Mouse (Mus musculus) layer of hippocampus, adult 9-11 months (tissue): ENCODE data around the gene Etl4.

Source experiments
- DNase-seq: peaks from one replicate; pipeline ENCODE4 v3.0.0; 2022

Etl4 gene

GRCm38 (mm10) chr2:20722165-20722991, 812.8 kb downstream of the Etl4 start:
- DNase-seq = no peak

- DNase-seq = no peak
Observed at GRCm38 (mm10) chr2:20723990-20724745, 814.6 kb downstream of the Etl4 start.

- no peak for DNase-seq
Observed at GRCm38 (mm10) chr2:20726974-20727373, 817.4 kb downstream of the Etl4 start.

- DNase-seq = no peak
Observed at GRCm38 (mm10) chr2:20727752-20728438, 818.3 kb downstream of the Etl4 start.

- DNase-seq = no peak
Observed at GRCm38 (mm10) chr2:20735444-20735843, 825.9 kb downstream of the Etl4 start.

- DNase-seq = no peak
Observed at GRCm38 (mm10) chr2:20736324-20737015, 826.9 kb downstream of the Etl4 start.

GRCm38 (mm10) chr2:20737112-20737808, 827.7 kb downstream of the Etl4 start:
- no peak for DNase-seq

GRCm38 (mm10) chr2:20737837-20738236, 828.3 kb downstream of the Etl4 start:
- no peak for DNase-seq

- DNase-seq = no peak
Observed at GRCm38 (mm10) chr2:20747723-20748122, 838.1 kb downstream of the Etl4 start.

GRCm38 (mm10) chr2:20748481-20748880, 838.9 kb downstream of the Etl4 start:
- DNase-seq = no peak

- DNase-seq = no peak
Observed at GRCm38 (mm10) chr2:20749687-20750086, 840.1 kb downstream of the Etl4 start.

- no peak for DNase-seq
Observed at GRCm38 (mm10) chr2:20753282-20754110, 843.9 kb downstream of the Etl4 start.

- DNase-seq = no peak
Observed at GRCm38 (mm10) chr2:20756964-20757363, 847.4 kb downstream of the Etl4 start.

- no peak for DNase-seq
Observed at GRCm38 (mm10) chr2:20759045-20759662, 849.6 kb downstream of the Etl4 start.

GRCm38 (mm10) chr2:20761320-20761719, 851.7 kb downstream of the Etl4 start:
- DNase-seq = no peak

GRCm38 (mm10) chr2:20761751-20762150, 852.2 kb downstream of the Etl4 start:
- DNase-seq = no peak

GRCm38 (mm10) chr2:20763511-20764212, 854.1 kb downstream of the Etl4 start:
- no peak for DNase-seq

GRCm38 (mm10) chr2:20764566-20765090, 855.0 kb downstream of the Etl4 start:
- no peak for DNase-seq

GRCm38 (mm10) chr2:20768681-20769080, 859.1 kb downstream of the Etl4 start:
- no peak for DNase-seq

GRCm38 (mm10) chr2:20770171-20770570, 860.6 kb downstream of the Etl4 start:
- no peak for DNase-seq
